Mouse (Mus musculus) liver, embryonic 12.5 days (tissue): ENCODE data around the gene Nek4. TPM values are rescaled to one million over a fixed set of nuclear protein-coding genes. Genes with fewer than 3 reads are reported as not detected.

Experiments used
- ATAC-seq: fragments of 200-750 bp; cut with Nextera tagmentation; 2 replicates; pipeline ENCODE4 v1.8.0; 2017; ENCODE audit warnings: moderate number of reproducible peaks, mild to moderate bottlenecking, moderate library complexity
- H3K27ac ChIP-seq: fragments of 300-500 bp; sonication (generic); 2 replicates; pipeline ENCODE4 v1.5.1; 2016; ENCODE audit warnings: mild to moderate bottlenecking
- H3K27me3 ChIP-seq: fragments of 300-500 bp; sonication (generic); replicated peaks from 2 replicates; pipeline ENCODE4 v1.6.1; 2016; ENCODE audit warnings: mild to moderate bottlenecking, moderate library complexity
- H3K36me3 ChIP-seq: fragments of 300-500 bp; sonication (generic); 2 replicates; pipeline ENCODE4 v1.6.1; 2016; ENCODE audit warnings: mild to moderate bottlenecking, moderate library complexity
- H3K4me1 ChIP-seq: fragments of 300-500 bp; sonication (generic); 2 replicates; pipeline ENCODE4 v1.6.1; 2016
- H3K4me2 ChIP-seq: fragments of 300-500 bp; sonication (generic); 2 replicates; pipeline ENCODE4 v1.6.1; 2016; ENCODE audit warnings: mild to moderate bottlenecking, moderate library complexity
- H3K4me3 ChIP-seq: fragments of 300-500 bp; sonication (generic); 2 replicates; pipeline ENCODE4 v1.5.1; 2016; ENCODE audit warnings: mild to moderate bottlenecking, moderate library complexity
- H3K9ac ChIP-seq: fragments of 300-500 bp; sonication (generic); 2 replicates; pipeline ENCODE4 v1.6.1; 2016; ENCODE audit warnings: mild to moderate bottlenecking, moderate library complexity
- H3K9me3 ChIP-seq: fragments of 300-500 bp; sonication (generic); replicated peaks from 2 replicates; pipeline ENCODE4 v1.6.1; 2016; ENCODE audit warnings: mild to moderate bottlenecking, moderate library complexity
- WGBS: fragments of 180-500 bp; shearing (Covaris S2); methylation state at CpG from one replicate; pipeline ENCODE4 v1.1.7; 2016; ENCODE audit not compliant: insufficient replicate concordance; 5-methylcytosine and 5-hydroxymethylcytosine counted together
- polyA plus RNA-seq: library from polyadenylated mRNA; unstranded; fragments of >200 nt; fragmentation: Nextera tagmentation; extraction: Ambion mirVana; gene quantifications from 2 replicates; pipeline ENCODE4 v1.2.1, GENCODE M21; 2016

Nek4 gene
- polyA plus RNA-seq, 1 experiment from 2014 or later: 9.3 TPM

DNA sequence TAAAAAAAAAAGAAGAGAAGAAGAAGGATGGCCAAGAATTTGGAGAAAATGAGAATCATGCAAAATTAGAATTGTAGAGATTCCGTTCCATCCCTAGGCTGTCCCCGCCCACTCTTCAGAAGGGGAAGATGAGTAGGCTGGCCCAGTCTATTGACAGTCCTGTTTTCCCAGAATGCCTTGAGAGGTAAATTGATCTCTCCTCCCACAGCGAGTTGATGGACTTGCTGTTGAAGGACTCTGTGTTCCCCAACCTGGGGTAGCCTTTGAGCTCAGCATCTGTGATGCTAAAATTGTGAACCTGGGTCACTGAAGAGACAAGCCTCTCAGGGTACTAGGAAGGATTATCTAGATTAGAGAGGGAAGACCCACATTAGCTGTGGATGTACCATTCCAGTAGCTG, 25.7 kb upstream of the Nek4 start:
- Histone ChIP-seq H3K9me3 (no peaks in the 10 kb centered on the region), H3K36me3 (no peaks in the 10 kb centered on the region), H3K4me3 (no peak overlapping the region), H3K4me2 (no peak overlapping the region), H3K4me1 (0 out of 2 replicates have a peak, but pooled peaks cover 17% of the 10 kb centered on the region), H3K27ac (no peak overlapping the region), H3K27me3 (no peaks in the 10 kb centered on the region), H3K9ac (no peak overlapping the region)
- WGBS: 73% methylated on average over 3 of the region's 3 CpGs
- ATAC-seq: no peak

DNA sequence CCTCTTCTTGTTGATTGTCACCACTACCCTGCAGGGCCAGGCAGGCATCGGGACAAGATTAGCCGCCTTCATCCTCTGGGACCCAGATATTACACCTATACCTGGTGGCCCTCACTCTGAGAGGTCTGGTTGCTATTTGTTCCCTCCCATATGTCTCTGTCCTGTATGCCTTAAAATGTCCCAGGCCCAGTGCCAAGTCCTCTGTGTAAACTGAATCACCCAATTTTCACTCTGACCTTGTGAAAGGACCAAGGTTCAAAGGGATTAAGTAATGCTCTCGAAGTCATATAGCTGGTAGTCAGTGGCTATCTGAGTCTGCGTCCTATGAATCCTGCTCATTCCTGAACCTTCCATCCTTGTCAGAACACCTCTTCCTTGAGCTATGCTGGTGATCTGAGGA, 20.8 kb upstream of the Nek4 start:
- Histone ChIP-seq H3K9ac (no peak overlapping the region), H3K36me3 (no peaks in the 10 kb centered on the region), H3K27ac (no peak overlapping the region), H3K27me3 (no peaks in the 10 kb centered on the region), H3K4me1 (no peaks in the 10 kb centered on the region), H3K4me2 (no peak overlapping the region), H3K4me3 (no peak overlapping the region), H3K9me3 (no peaks in the 10 kb centered on the region)
- ATAC-seq: no peak
- 73% methylated on average over 4 of the region's 4 CpGs for WGBS

DNA sequence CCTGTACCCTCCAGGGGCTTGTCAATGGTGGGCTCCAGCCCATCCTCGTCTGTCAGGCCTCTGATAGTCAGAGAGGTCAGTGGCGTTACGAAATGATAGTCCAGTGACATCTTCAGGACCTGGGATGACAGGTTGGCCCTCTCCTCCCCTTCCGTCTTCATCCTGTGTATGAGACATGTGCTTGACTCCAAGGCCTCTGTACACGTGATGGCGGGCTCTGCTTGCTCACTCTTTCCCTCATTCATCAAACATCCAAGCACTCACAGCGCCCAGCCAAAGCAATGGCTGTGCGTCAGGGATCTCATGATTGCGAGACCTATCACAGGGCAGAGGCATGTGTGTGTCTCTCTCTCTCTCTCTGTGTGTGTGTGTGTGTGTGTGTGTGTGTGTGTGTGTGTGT, 17.8 kb upstream of the Nek4 start:
- Histone ChIP-seq H3K9me3 (no peaks in the 10 kb centered on the region), H3K27ac (no peak overlapping the region), H3K4me3 (no peak overlapping the region), H3K27me3 (no peaks in the 10 kb centered on the region; the same call in 1 of the 2 replicates), H3K9ac (no peak overlapping the region), H3K4me2 (no peak overlapping the region), H3K4me1 (no peaks in the 10 kb centered on the region), H3K36me3 (no peaks in the 10 kb centered on the region)
- 77% methylated on average over 9 of the region's 9 CpGs for WGBS
- ATAC-seq: no peak

DNA sequence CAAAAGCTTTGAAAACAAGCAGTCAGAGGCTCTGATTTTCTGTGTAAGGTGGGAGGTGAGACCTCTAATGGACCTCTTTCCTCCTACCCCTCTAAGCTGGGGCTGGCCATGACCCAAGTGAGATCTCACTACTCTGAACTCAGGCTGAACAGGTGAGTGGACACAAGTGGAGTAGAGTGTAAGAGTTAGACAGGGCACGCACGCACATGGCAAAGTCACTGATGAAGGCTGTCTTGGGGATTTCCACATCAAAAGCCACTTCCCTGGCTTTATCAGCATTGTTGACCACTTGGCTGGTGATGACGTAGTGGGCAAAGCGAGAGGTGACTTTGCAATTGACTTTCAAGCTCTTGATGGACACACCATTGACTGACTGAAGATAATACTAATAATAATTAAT, 8.9 kb upstream of the Nek4 start:
- no peak overlapping the region for H3K27ac ChIP-seq
- H3K36me3 ChIP-seq: no peaks in the 10 kb centered on the region
- 61% methylated on average over 4 of the region's 4 CpGs for WGBS
- no peaks in the 10 kb centered on the region for H3K9me3 ChIP-seq
- no peak overlapping the region for H3K4me2 ChIP-seq
- H3K4me1 ChIP-seq: 0 out of 2 replicates have a peak, but pooled peaks cover 5% of the 10 kb centered on the region
- no peak for ATAC-seq
- H3K4me3 ChIP-seq: no peak overlapping the region
- no peak overlapping the region for H3K9ac ChIP-seq
- peaks cover 16% of the 10 kb centered on the region for H3K27me3 ChIP-seq

DNA sequence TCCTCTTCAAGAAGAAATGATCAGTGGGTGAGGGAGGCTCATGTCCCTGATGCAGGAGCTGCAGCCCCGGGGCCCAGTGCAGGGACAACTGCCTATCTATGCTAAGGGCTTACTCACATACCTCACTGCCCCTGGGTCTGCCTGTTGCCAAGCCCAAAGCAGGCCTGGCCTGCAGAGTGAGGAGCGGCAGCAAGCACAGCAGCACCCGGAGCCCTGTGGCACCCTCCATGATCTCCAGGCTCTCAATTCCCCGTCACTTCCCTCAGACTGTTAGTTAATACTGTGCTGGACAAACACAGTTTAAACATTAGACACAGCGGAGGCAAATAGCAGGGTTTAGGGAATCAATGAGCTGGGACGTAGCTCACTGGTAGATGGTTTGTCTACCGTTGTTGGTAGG, 8.1 kb upstream of the Nek4 start, which contains the start of gene Itih1:
Gene Itih1, minus strand, starts transcription at position 252 of the 400 bp plus-strand sequence.
- WGBS: 58% methylated on average over 7 of the region's 7 CpGs
- Histone ChIP-seq H3K27ac (peak within 1 kb of the TSS; percentile 68), H3K27me3 (peaks cover 16% of the 10 kb centered on the region), H3K4me1 (0 out of 2 replicates have a peak, but pooled peaks cover 5% of the 10 kb centered on the region), H3K4me2 (peak within 1 kb of the TSS; percentile 36), H3K36me3 (no peaks in the 10 kb centered on the region), H3K9ac (no peak within 1 kb of the TSS), H3K9me3 (no peaks in the 10 kb centered on the region), H3K4me3 (peak within 1 kb of the TSS; percentile 4; the same call in 1 of the 2 replicates)
- peak; percentile 26; the same call in 1 of the 2 replicates for ATAC-seq

DNA sequence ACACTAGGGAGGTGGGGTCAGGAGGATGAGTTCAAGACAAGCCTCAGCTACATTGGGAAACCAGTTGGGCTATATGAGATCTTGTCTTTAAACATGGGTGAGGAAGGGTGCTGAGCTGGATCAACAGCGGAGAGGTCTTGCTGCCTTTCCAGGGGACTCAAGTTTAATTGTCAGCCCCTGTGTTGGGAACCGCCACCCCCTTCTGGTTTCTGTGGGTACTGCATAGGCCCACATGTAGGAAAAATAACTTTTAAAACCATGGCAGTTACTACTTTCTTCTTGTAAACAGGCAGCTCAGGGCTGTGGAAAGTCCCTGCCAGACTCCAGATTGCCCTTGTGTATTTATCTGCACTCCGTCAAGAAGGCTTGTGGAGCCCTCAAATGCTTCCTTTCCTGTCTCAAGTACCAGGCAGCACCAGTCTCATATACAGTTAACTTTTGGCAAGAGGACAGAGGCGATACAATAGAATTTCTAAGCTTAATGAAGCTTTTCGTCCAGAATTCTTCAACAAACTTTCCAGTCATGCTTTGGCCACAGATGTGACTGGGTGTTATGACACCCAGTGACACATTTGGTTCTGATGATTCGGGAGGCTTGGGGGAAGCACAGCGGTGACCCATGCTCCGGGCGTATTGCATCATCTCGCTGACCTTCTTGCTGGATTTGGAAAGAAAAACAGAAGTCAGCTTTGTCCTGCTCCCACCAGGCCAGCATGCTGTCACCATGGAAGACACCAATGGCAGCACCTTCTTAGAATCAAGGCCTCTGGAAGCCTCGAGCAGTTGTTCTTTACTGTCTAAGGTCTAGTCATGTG, 7.1 kb upstream of the Nek4 start:
- Histone ChIP-seq H3K4me2 (no peak overlapping the region), H3K27me3 (peaks cover 16% of the 10 kb centered on the region), H3K36me3 (no peaks in the 10 kb centered on the region), H3K4me1 (0 out of 2 replicates have a peak, but pooled peaks cover 5% of the 10 kb centered on the region), H3K4me3 (no peak overlapping the region), H3K9ac (no peak overlapping the region), H3K27ac (peak overlapping the region; percentile 68), H3K9me3 (no peaks in the 10 kb centered on the region)
- ATAC-seq: peak; percentile 33; the same call in 1 of the 2 replicates
- WGBS: 53% methylated on average over 11 of the region's 11 CpGs

DNA sequence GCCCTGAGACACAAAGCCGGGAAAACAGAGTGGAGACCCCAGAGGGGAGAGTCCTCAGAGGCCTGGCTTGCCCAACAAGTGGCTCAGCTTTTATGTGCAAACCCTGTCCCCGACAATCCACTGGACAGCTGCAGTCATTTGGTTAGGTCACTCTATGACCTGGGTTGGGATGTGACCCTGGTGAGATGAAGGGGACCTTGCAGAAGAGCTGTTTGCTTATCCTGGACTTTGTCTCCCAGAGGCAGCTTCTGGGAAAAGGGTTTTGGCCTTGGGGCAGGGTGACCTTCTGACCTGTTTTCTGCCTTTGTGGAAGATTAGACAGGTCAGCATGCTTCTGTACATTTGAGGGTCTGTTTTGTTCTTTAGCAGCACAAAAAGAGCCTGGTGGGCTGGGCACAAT, 6.4 kb upstream of the Nek4 start:
- WGBS: 60% methylated on average over 2 of the region's 2 CpGs
- H3K27ac ChIP-seq: peak overlapping the region; percentile 68
- H3K9ac ChIP-seq: no peak overlapping the region
- H3K36me3 ChIP-seq: no peaks in the 10 kb centered on the region
- no peaks in the 10 kb centered on the region for H3K9me3 ChIP-seq
- H3K4me1 ChIP-seq: 0 out of 2 replicates have a peak, but pooled peaks cover 5% of the 10 kb centered on the region
- peak; percentile 73 for ATAC-seq
- no peak overlapping the region for H3K4me3 ChIP-seq
- peaks cover 16% of the 10 kb centered on the region for H3K27me3 ChIP-seq
- no peak overlapping the region for H3K4me2 ChIP-seq

DNA sequence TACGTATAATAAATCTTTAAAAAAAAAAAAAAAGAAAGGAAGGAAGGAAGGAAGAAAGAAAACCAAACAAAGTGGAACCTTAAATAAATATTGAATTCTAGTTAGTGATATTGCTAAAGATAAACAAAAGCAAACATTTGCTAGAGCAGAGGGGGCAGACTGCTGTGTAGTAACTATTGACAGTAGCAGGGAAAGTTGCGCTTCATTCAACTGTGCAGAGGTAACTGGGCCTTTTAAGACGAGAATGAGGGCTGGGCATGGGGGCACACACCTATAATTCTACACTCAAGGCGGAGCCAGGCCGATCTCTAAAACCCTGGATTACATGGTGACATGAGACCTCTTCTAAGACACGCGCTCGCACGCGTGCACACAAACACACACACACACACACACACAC, 1.2 kb upstream of the Nek4 start:
- peaks cover 5% of the 10 kb centered on the region; the same call in 1 of the 2 replicates for H3K36me3 ChIP-seq
- no peak overlapping the region for H3K4me3 ChIP-seq
- no peak overlapping the region; the same call in 1 of the 2 replicates for H3K4me2 ChIP-seq
- no peak for ATAC-seq
- no peaks in the 10 kb centered on the region for H3K9me3 ChIP-seq
- H3K27me3 ChIP-seq: peaks cover 12% of the 10 kb centered on the region
- WGBS: 90% methylated on average over 10 of the region's 10 CpGs
- H3K27ac ChIP-seq: 0 out of 2 replicates have a peak overlapping the region, but pooled peaks have one; percentile 56
- peaks cover 19% of the 10 kb centered on the region for H3K4me1 ChIP-seq
- no peak overlapping the region for H3K9ac ChIP-seq

DNA sequence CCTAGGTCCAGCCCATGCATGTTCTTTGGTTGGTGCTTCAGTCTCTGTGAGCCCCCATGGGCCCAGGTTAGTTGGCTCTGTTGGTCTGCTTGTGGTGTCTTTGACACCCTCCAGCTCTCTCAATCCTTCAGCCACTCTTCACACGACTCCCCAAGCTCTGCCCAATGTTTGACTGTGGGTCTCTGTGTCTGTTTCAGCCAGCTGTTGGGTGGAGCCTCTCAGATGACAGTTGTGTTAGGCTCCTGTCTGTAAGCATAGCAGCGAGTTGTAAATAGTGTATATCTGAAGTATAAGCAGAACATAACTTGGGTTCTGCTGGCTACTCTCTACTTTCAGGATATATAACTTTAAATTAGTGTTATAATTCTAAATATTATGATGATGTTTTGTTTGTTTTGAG, 7.3 kb downstream of the Nek4 start:
- Histone ChIP-seq H3K27me3 (no peaks in the 10 kb centered on the region), H3K9ac (no peak overlapping the region), H3K4me1 (no peaks in the 10 kb centered on the region; the same call in 1 of the 2 replicates), H3K4me3 (no peak overlapping the region), H3K4me2 (no peak overlapping the region), H3K9me3 (no peaks in the 10 kb centered on the region), H3K36me3 (peaks cover 22% of the 10 kb centered on the region; the same call in 1 of the 2 replicates), H3K27ac (0 out of 2 replicates have a peak overlapping the region, but pooled peaks have one; percentile 1)
- 58% methylated on average over 2 of the region's 2 CpGs for WGBS
- no peak for ATAC-seq

DNA sequence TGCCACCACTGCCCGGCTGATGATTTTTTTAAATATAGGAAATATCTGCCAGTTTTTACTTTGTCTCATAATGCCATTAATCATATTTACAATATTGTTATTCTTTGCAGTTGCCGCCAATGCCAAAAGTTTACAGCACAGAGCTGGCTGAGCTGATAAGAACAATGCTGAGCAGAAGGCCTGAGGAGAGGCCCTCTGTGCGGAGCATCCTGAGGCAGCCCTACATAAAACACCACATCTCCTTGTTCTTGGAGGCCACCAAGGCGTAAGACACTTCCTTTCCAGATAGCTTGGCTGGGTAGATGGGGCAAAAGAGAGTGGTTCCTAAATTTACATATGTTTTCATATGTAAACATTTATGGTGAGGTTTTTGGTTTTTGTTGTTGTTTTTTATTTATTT, 7.9 kb downstream of the Nek4 start:
- no peak overlapping the region for H3K9ac ChIP-seq
- 71% methylated on average over 4 of the region's 4 CpGs for WGBS
- no peak for ATAC-seq
- H3K36me3 ChIP-seq: peaks cover 22% of the 10 kb centered on the region; the same call in 1 of the 2 replicates
- no peak overlapping the region for H3K27ac ChIP-seq
- H3K4me1 ChIP-seq: no peaks in the 10 kb centered on the region; the same call in 1 of the 2 replicates
- no peak overlapping the region for H3K4me2 ChIP-seq
- no peaks in the 10 kb centered on the region for H3K9me3 ChIP-seq
- H3K4me3 ChIP-seq: no peak overlapping the region
- no peaks in the 10 kb centered on the region for H3K27me3 ChIP-seq

DNA sequence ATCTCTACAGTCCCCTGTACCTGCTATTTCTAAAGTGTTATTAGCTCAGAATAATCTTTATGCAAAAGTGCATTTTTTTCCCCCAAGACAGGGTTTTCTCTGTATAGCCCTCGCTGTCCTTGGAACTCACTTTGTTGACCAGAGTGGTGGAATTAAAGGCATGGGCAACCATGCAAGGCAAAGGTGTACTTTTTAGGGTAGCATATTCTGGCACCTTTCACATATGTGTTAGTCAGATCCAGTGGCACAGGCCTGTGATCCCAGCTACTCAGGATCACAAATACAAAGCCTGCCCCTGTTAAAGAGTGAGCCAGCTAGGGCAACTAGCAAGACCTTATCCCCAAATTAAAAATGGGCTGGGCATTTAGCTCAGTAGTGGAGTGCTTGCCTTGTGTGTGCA, 9.2 kb downstream of the Nek4 start:
- no peak overlapping the region for H3K4me2 ChIP-seq
- no peaks in the 10 kb centered on the region for H3K27me3 ChIP-seq
- H3K4me1 ChIP-seq: no peaks in the 10 kb centered on the region; the same call in 1 of the 2 replicates
- WGBS: 76% methylated on average over 1 of the region's 1 CpGs
- no peak for ATAC-seq
- H3K27ac ChIP-seq: no peak overlapping the region
- no peaks in the 10 kb centered on the region for H3K9me3 ChIP-seq
- no peak overlapping the region for H3K9ac ChIP-seq
- H3K4me3 ChIP-seq: no peak overlapping the region
- H3K36me3 ChIP-seq: peaks cover 15% of the 10 kb centered on the region; the same call in 1 of the 2 replicates

DNA sequence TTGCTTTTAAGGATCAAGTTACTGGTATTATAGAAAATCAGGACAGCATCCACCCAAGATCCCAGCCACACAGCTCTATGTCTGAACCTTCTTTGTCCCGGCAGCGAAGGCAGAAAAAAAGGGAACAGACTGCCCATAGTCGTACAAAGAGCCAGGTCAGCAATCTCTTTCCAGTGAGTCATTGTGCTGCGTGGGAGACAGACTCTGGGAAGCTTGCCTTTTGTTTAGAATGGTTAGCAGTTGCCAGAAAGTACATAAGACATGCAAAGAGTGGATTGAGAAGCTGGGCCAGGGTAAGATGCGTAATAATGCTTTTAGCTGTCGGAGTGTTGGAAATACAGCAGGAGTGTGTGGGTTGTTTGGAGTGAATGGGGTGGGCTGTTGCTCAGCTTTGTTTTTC, 23.0 kb downstream of the Nek4 start:
- Histone ChIP-seq H3K9ac (no peak overlapping the region), H3K9me3 (no peaks in the 10 kb centered on the region), H3K27me3 (no peaks in the 10 kb centered on the region), H3K4me3 (no peak overlapping the region), H3K4me1 (no peaks in the 10 kb centered on the region), H3K36me3 (peaks cover 22% of the 10 kb centered on the region), H3K27ac (no peak overlapping the region), H3K4me2 (no peak overlapping the region)
- no peak for ATAC-seq
- WGBS: 67% methylated on average over 6 of the region's 6 CpGs
